Mouse (Mus musculus) hindbrain, embryonic 11.5 days (tissue): ENCODE measurements around the gene Mrpl58. TPM values are rescaled to one million over a fixed set of nuclear protein-coding genes. Genes with fewer than 3 reads are reported as not detected.

ENCODE experiments used
- ATAC-seq: fragments of 200-750 bp; cut with Nextera tagmentation; 2 replicates; pipeline ENCODE4 v1.8.0; 2017; ENCODE audit warnings: mild to moderate bottlenecking, moderate TSS enrichment, moderate library complexity; ENCODE audit not compliant: low FRiP score
- DNase-seq: peaks from one replicate; pipeline ENCODE4 v3.0.0-alpha.2; 2015; ENCODE audit warnings: low spot score
- H3K27ac ChIP-seq: fragments of 300-500 bp; sonication (generic); 2 replicates; pipeline ENCODE4 v1.5.1; 2014; ENCODE audit warnings: mild to moderate bottlenecking, low read depth, low read length
- H3K27me3 ChIP-seq: fragments of 300-500 bp; sonication (generic); 2 replicates; pipeline ENCODE4 v1.6.1; 2014; ENCODE audit warnings: mild to moderate bottlenecking, low read length, moderate library complexity, mixed read lengths; ENCODE audit not compliant: control insufficient read depth, insufficient read depth
- H3K36me3 ChIP-seq: fragments of 300-500 bp; sonication (generic); 2 replicates; pipeline ENCODE4 v1.6.1; 2014; ENCODE audit warnings: mild to moderate bottlenecking, low read length, moderate library complexity, mixed read lengths; ENCODE audit not compliant: control insufficient read depth, insufficient read depth
- H3K4me1 ChIP-seq: fragments of 300-500 bp; sonication (generic); replicated peaks from 2 replicates; pipeline ENCODE4 v1.6.1; 2014; ENCODE audit warnings: low read length, mixed read lengths; ENCODE audit not compliant: control insufficient read depth, insufficient read depth
- H3K4me2 ChIP-seq: fragments of 300-500 bp; sonication (generic); replicated peaks from 2 replicates; pipeline ENCODE4 v1.6.1; 2014; ENCODE audit warnings: mild to moderate bottlenecking, low read depth, low read length
- H3K4me3 ChIP-seq: fragments of 300-500 bp; sonication (generic); 2 replicates; pipeline ENCODE4 v1.5.1; 2014; ENCODE audit warnings: low read depth, low read length
- H3K9ac ChIP-seq: fragments of 300-500 bp; sonication (generic); 2 replicates; pipeline ENCODE4 v1.6.1; 2014; ENCODE audit warnings: low read depth, low read length
- H3K9me3 ChIP-seq: fragments of 300-500 bp; sonication (generic); 2 replicates; pipeline ENCODE4 v1.6.1; 2016; ENCODE audit warnings: low read length; ENCODE audit not compliant: control insufficient read depth
- WGBS: fragments of 180-500 bp; shearing (Covaris S2); extraction: QIAGEN DNeasy Blood & Tissue Kit; methylation state at CpG from one replicate; pipeline ENCODE4 v1.1.7; 2014; 5-methylcytosine and 5-hydroxymethylcytosine counted together
- polyA plus RNA-seq: library from polyadenylated mRNA; unstranded; fragments of >200 nt; fragmentation: Nextera tagmentation; extraction: Ambion mirVana; gene quantifications from 2 replicates; pipeline ENCODE4 v1.2.1, GENCODE M21; 2014

Gene Mrpl58
- polyA plus RNA-seq, 1 experiment from 2014 or later, result 226 TPM

DNA sequence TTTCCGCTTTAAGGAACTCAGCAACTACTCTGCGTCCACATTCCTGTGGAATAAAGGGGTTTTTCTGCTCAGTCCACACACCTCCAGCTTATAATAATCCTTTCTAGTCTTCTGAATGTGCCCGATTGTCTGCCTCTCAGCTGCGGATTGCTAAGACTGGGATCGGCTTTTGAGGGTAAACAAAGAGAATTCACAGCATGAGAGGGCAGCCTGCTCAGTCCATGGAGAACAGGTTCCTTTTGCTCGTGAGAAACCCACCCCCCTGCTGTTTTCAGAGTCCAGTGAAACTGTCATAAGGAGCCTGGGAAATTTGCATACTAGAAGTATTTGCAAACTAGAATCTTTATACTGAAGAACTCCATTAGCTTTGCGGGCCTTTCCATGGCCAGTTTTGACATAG lies 6.0 kb downstream of the Mrpl58 start:
- DNase-seq, result peak; percentile 53
- Histone ChIP-seq H3K4me3 (no peak overlapping the region), H3K4me1 (peaks cover 10% of the 10 kb centered on the region; the same call in 1 of the 2 replicates), H3K4me2 (no peak overlapping the region), H3K27ac (peak overlapping the region; percentile 75), H3K27me3 (no peaks in the 10 kb centered on the region), H3K9me3 (no peaks in the 10 kb centered on the region), H3K36me3 (0 out of 2 replicates have a peak, but pooled peaks cover 3% of the 10 kb centered on the region), H3K9ac (no peak overlapping the region)
- ATAC-seq, result no peak
- 39% methylated on average over 7 of the region's 7 CpGs for WGBS

DNA sequence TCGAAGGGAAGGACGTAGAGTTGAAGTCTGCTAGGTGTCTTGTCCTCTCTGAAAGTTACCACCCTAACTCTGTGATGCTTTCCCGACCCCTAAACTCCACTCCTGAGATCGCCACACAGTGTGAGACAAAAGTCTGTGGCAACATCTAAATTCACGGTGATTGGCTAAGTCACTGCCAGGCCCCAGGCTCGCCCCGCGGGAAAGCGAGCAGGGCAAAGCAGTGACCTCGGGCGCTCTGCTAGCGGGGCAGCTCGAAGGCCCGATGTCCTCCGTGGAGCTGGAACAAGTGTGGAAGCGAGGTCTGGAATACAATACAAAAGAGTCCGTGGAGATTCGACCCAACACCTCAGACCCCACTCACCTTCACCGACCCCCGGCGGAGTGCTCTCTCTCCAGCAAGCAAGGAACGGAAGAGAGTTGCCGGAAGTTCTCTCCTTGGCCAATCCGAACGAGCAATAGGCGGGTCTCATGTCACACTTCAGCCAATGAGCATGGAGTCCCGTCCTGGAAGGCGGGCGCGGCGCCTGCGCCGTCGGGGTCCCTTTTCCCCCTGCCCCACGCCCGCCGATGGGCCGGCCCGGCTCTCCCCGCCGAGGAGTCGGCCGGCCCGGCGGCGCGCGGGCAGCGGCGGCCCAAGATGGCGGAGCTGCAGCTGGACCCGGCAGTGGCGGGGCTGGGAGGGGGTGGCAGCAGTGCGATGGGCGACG lies 16.1 kb downstream of the Mrpl58 start, which contains the start of the genes Atp5h and Kctd2:
Gene Atp5h, minus strand, starts transcription at position 432 of the 707 bp plus-strand sequence.
Gene Kctd2, plus strand, starts transcription at position 598 of the 707 bp plus-strand sequence.
- no peaks in the 10 kb centered on the region for H3K27me3 ChIP-seq
- H3K4me1 ChIP-seq, result peaks cover 9% of the 10 kb centered on the region
- H3K36me3 ChIP-seq, result 0 out of 2 replicates have a peak, but pooled peaks cover 2% of the 10 kb centered on the region
- peak within 1 kb of the TSS; percentile 77 for H3K27ac ChIP-seq
- peak within 1 kb of the TSS; percentile 94 for H3K4me3 ChIP-seq
- peak; percentile 96 for DNase-seq
- peak within 1 kb of the TSS; percentile 96 for H3K9ac ChIP-seq
- peak; percentile 98 for ATAC-seq
- H3K4me2 ChIP-seq, result peak within 1 kb of the TSS; percentile 95
- no peaks in the 10 kb centered on the region for H3K9me3 ChIP-seq
- under 1% methylated on average over 47 of the region's 56 CpGs for WGBS

DNA sequence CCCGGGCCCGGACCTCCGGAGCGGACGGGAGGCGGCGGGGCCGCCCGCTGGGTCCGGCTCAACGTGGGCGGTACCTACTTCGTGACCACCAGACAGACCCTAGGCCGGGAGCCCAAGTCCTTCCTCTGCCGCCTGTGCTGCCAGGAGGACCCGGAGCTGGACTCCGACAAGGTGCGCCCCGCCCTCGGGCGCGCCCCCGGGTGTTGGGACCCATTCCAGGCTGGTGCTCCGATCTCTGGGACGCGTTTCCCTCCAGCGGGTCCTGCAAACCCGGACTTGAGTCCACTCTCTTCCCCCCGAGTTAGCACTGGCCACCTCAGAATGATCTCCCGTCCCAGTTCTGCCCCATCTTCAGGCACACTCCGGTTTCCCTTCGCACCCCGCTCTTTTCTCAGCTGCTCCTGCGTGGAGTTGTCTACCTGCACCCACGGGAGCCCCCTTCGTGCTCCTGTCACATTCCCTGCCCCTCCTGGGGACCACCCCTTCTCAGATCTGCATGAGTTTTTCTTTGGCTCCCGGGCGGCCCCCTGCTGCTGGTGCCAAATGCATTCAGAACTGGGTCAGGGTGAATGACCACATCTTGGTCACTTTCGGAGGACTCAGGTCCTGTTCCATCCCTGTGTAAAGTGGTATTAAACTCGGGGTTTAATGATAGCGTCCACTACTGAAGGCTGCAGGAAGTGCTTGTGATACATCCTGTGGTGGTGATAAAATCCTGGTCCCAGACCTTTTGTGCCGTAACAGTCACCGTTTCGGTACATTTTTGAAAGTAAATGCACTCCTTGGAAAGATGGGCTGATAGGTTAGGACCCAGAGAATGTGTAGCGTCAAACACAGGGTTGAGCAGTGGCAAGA lies 17.0 kb downstream of the Mrpl58 start:
- DNase-seq, result peak; percentile 65
- Histone ChIP-seq H3K9me3 (no peaks in the 10 kb centered on the region), H3K4me2 (peak overlapping the region; percentile 95), H3K4me1 (peaks cover 9% of the 10 kb centered on the region), H3K27me3 (no peaks in the 10 kb centered on the region), H3K9ac (peak overlapping the region; percentile 96), H3K4me3 (peak overlapping the region; percentile 94), H3K27ac (peak overlapping the region; percentile 77), H3K36me3 (no peaks in the 10 kb centered on the region)
- ATAC-seq, result peak; percentile 85
- WGBS, result 4% methylated on average over 32 of the region's 45 CpGs

DNA sequence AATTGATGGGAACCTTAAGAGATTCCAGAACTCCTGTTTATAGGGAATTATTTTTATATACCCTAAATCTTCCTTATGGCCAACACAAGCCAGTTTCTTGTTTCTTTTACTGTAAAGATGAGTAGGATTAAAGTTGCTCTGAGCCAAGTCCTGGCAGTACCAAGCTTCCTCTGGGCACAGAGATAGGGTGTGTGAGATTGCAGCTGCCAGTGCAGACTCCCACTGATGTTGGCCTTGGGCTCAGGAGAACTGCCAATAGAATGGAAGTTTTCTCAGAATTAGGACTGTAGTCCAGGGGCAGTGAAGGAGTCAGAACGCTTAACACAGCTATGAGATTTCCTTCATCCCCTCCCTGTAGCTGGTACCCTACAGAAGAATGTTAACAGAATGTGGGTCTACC lies 17.8 kb downstream of the Mrpl58 start:
- 0 out of 2 replicates have a peak overlapping the region, but pooled peaks have one; percentile 6 for H3K4me3 ChIP-seq
- 71% methylated on average over 1 of the region's 1 CpGs for WGBS
- no peaks in the 10 kb centered on the region for H3K9me3 ChIP-seq
- H3K27me3 ChIP-seq, result no peaks in the 10 kb centered on the region
- H3K27ac ChIP-seq, result no peak overlapping the region
- no peaks in the 10 kb centered on the region for H3K36me3 ChIP-seq
- H3K9ac ChIP-seq, result 0 out of 2 replicates have a peak overlapping the region, but pooled peaks have one; percentile 2
- peak overlapping the region; percentile 18 for H3K4me2 ChIP-seq
- H3K4me1 ChIP-seq, result peaks cover 9% of the 10 kb centered on the region
- ATAC-seq (no peak), DNase-seq (no peak)

DNA sequence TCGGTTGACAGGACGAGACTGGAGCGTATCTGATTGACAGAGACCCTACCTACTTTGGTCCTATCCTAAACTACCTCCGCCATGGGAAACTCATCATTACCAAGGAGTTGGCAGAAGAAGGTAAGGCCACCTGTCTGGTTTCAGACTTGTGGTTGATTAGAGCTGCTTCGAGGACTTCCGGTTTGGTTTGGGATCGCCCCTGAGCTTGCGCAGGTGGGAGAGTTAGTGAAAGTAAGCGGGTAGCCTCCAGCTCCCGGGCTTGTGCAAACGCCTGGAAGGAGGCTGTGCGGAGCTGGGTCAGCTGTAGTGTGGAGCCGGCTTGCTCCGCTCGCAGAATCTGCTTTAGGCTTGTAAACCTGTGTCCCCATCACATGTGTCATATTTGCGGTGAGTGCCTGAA lies 18.4 kb downstream of the Mrpl58 start:
- no peak for DNase-seq
- H3K4me2 ChIP-seq, result no peak overlapping the region
- WGBS, result 93% methylated on average over 16 of the region's 16 CpGs
- peaks cover 9% of the 10 kb centered on the region for H3K4me1 ChIP-seq
- no peak for ATAC-seq
- no peak overlapping the region for H3K4me3 ChIP-seq
- H3K27ac ChIP-seq, result no peak overlapping the region
- H3K9me3 ChIP-seq, result no peaks in the 10 kb centered on the region
- H3K27me3 ChIP-seq, result no peaks in the 10 kb centered on the region
- no peak overlapping the region for H3K9ac ChIP-seq
- 0 out of 2 replicates have a peak, but pooled peaks cover 3% of the 10 kb centered on the region for H3K36me3 ChIP-seq

DNA sequence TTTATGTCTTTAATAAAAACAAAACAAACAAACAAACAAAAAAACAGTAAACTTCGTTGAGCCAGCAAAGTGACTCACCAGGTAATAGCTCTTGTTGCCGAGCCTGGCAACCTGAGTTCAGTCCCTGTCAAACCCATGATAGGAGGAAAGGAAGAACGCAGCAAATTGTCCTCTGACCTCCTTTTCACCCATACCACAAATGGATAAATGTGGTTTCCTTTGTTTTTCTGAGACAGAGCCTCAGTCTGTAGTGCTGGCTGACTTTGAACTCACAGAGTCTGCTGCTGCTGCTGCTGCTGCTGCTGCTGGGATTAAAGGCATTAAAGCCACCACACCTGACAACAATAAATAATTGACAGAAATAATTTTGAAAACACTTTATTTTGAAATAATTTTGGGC lies 19.5 kb downstream of the Mrpl58 start:
- Histone ChIP-seq H3K9me3 (no peaks in the 10 kb centered on the region), H3K4me1 (peaks cover 14% of the 10 kb centered on the region), H3K27ac (no peak overlapping the region), H3K4me3 (no peak overlapping the region), H3K36me3 (0 out of 2 replicates have a peak, but pooled peaks cover 3% of the 10 kb centered on the region), H3K4me2 (no peak overlapping the region), H3K9ac (no peak overlapping the region), H3K27me3 (no peaks in the 10 kb centered on the region)
- DNase-seq (no peak), ATAC-seq (no peak)
- 86% methylated on average over 3 of the region's 3 CpGs for WGBS

DNA sequence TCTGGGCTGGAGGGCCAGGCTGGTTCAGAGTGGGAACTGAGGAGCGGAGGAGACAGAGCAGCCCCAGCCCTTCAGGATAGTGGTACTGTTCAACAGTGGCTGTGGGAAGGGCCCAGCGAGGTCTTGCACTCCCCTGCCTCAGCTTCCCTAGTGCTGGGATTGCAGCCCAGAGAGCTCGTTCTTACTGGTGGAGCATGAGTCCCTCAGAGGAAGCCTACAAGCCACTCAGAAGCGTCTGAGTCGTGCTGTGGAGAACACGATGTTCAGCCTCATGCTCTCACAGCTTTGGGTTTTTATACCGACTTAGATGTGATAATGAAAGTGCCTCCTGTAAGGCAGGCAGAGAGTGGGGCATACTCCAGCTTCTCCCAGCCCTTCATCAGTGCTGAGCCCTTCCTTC lies 21.1 kb downstream of the Mrpl58 start:
- peaks cover 9% of the 10 kb centered on the region for H3K4me1 ChIP-seq
- no peak for ATAC-seq
- no peak overlapping the region for H3K27ac ChIP-seq
- DNase-seq, result no peak
- H3K4me3 ChIP-seq, result no peak overlapping the region
- H3K36me3 ChIP-seq, result 0 out of 2 replicates have a peak, but pooled peaks cover 7% of the 10 kb centered on the region
- no peaks in the 10 kb centered on the region for H3K9me3 ChIP-seq
- no peak overlapping the region for H3K9ac ChIP-seq
- no peaks in the 10 kb centered on the region for H3K27me3 ChIP-seq
- WGBS, result 84% methylated on average over 7 of the region's 7 CpGs
- H3K4me2 ChIP-seq, result no peak overlapping the region

DNA sequence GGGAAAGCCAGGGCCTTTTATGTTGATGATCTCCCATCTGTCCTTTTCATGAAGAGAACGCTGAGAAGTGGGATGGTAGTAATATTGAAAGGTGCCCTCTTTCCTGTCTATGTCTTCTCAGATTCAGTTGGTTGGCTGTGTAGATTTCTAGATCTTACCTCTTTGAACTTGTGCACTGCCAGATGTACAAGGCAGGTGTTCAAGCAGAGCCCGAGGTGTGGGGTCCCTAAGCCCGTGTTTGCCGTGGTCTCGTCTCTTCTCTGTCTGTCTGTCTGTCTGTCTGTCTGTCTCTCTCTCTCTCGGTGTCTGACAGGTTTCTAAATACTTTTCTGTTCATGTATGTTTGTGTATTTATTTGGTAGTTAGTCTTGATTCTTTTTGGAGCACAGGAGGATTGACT lies 22.1 kb downstream of the Mrpl58 start:
- H3K4me3 ChIP-seq, result no peak overlapping the region
- H3K27me3 ChIP-seq, result no peaks in the 10 kb centered on the region
- 90% methylated on average over 6 of the region's 6 CpGs for WGBS
- no peak overlapping the region; the same call in 1 of the 2 replicates for H3K27ac ChIP-seq
- no peak overlapping the region for H3K4me2 ChIP-seq
- peaks cover 9% of the 10 kb centered on the region for H3K4me1 ChIP-seq
- no peak for ATAC-seq
- DNase-seq, result no peak
- no peak overlapping the region for H3K9ac ChIP-seq
- no peaks in the 10 kb centered on the region for H3K9me3 ChIP-seq
- H3K36me3 ChIP-seq, result peaks cover 12% of the 10 kb centered on the region; the same call in 1 of the 2 replicates
